Mouse (Mus musculus): Measurements from ENCODE around the gene Tmem30b. TPM values are rescaled to one million over a fixed set of nuclear protein-coding genes. Genes with fewer than 3 reads are reported as not detected.
"Not testable (repeated sequence)": the region's sequence is repeated elsewhere in the genome, so short reads cannot be mapped to it uniquely, and the experiment has no call there.

Tmem30b gene
- polyA plus RNA-seq, 1 experiment from 2014 or later, result 0.49 TPM

GRCm38 (mm10) chr12:73583318-73583717 lies 37.1 kb upstream of the Tmem30b start:
- no peak overlapping the region for H3K27ac ChIP-seq
- H3K9ac ChIP-seq, result no peak overlapping the region
- no peak for ATAC-seq (replicated peaks)
- no peaks in the 10 kb centered on the region for H3K36me3 ChIP-seq (replicated peaks)
- no peak overlapping the region for H3K4me3 ChIP-seq
- no peak overlapping the region for H3K4me2 ChIP-seq
- peaks cover 15% of the 10 kb centered on the region for H3K27me3 ChIP-seq (replicated peaks)
- WGBS, result 74% methylated on average over 9 of the region's 9 CpGs
- H3K4me1 ChIP-seq, result peaks cover 21% of the 10 kb centered on the region
- no peaks in the 10 kb centered on the region for H3K9me3 ChIP-seq

GRCm38 (mm10) chr12:73580811-73581210 lies 34.6 kb upstream of the Tmem30b start:
- Histone ChIP-seq H3K27me3 (replicated peaks) (peaks cover 6% of the 10 kb centered on the region), H3K4me3 (no peak overlapping the region), H3K9ac (no peak overlapping the region), H3K4me1 (peaks cover 16% of the 10 kb centered on the region), H3K9me3 (no peaks in the 10 kb centered on the region), H3K4me2 (no peak overlapping the region), H3K27ac (no peak overlapping the region), H3K36me3 (replicated peaks) (no peaks in the 10 kb centered on the region)
- no peak for ATAC-seq (replicated peaks)
- WGBS, result 80% methylated on average over 7 of the region's 7 CpGs

- Histone ChIP-seq H3K4me1 (no peaks in the 10 kb centered on the region), H3K27ac (no peak overlapping the region), H3K9me3 (no peaks in the 10 kb centered on the region), H3K4me2 (no peak overlapping the region), H3K27me3 (replicated peaks) (peaks cover 2% of the 10 kb centered on the region; the same call in 1 of the 2 replicates), H3K4me3 (no peak overlapping the region), H3K36me3 (replicated peaks) (no peaks in the 10 kb centered on the region), H3K9ac (no peak overlapping the region)
- WGBS, result 75% methylated on average over 6 of the region's 6 CpGs
- ATAC-seq (replicated peaks), result no peak
These were observed 31.9 kb upstream of the Tmem30b start for GRCm38 (mm10) chr12:73578141-73578540.

- H3K4me3 ChIP-seq, result no peak overlapping the region
- no peak overlapping the region for H3K27ac ChIP-seq
- 0 out of 2 replicates have a peak, but pooled peaks cover 2% of the 10 kb centered on the region for H3K27me3 ChIP-seq (replicated peaks)
- no peak for ATAC-seq (replicated peaks)
- WGBS, result 75% methylated on average over 15 of the region's 15 CpGs
- H3K36me3 ChIP-seq (replicated peaks), result no peaks in the 10 kb centered on the region
- H3K4me1 ChIP-seq, result no peaks in the 10 kb centered on the region
- H3K4me2 ChIP-seq, result no peak overlapping the region
- no peak overlapping the region for H3K9ac ChIP-seq
- no peaks in the 10 kb centered on the region for H3K9me3 ChIP-seq
These were observed 28.4 kb upstream of the Tmem30b start for GRCm38 (mm10) chr12:73574632-73575031.

- Histone ChIP-seq H3K9ac (no peak overlapping the region), H3K27ac (no peak overlapping the region), H3K4me2 (peak overlapping the region; percentile 65), H3K4me1 (no peaks in the 10 kb centered on the region), H3K36me3 (replicated peaks) (no peaks in the 10 kb centered on the region), H3K27me3 (replicated peaks) (no peaks in the 10 kb centered on the region), H3K4me3 (peak overlapping the region; percentile 38; the same call in 1 of the 2 replicates), H3K9me3 (no peaks in the 10 kb centered on the region)
- peak; percentile 60; the same call in 1 of the 2 replicates for ATAC-seq (replicated peaks)
- WGBS, result 66% methylated on average over 11 of the region's 11 CpGs
These were observed 19.4 kb upstream of the Tmem30b start for GRCm38 (mm10) chr12:73565620-73565969.

GRCm38 (mm10) chr12:73564795-73565619 lies 18.8 kb upstream of the Tmem30b start:
- ATAC-seq (replicated peaks), result peak; percentile 37; the same call in 1 of the 2 replicates
- Histone ChIP-seq H3K9ac (peak overlapping the region; percentile 40), H3K4me3 (peak overlapping the region; percentile 38), H3K4me1 (no peaks in the 10 kb centered on the region), H3K27ac (no peak overlapping the region), H3K4me2 (peak overlapping the region; percentile 65), H3K9me3 (no peaks in the 10 kb centered on the region), H3K36me3 (replicated peaks) (no peaks in the 10 kb centered on the region), H3K27me3 (replicated peaks) (no peaks in the 10 kb centered on the region)
- 15% methylated on average over 21 of the region's 21 CpGs for whole genome bisulfite sequencing

GRCm38 (mm10) chr12:73564176-73564575 lies 18.0 kb upstream of the Tmem30b start:
- no peak overlapping the region for H3K27ac ChIP-seq
- no peaks in the 10 kb centered on the region for H3K9me3 ChIP-seq
- H3K4me3 ChIP-seq, result no peak overlapping the region
- H3K9ac ChIP-seq, result no peak overlapping the region
- no peak overlapping the region for H3K4me2 ChIP-seq
- ATAC-seq (replicated peaks), result no peak
- H3K27me3 ChIP-seq (replicated peaks), result no peaks in the 10 kb centered on the region
- no peaks in the 10 kb centered on the region for H3K4me1 ChIP-seq
- no peaks in the 10 kb centered on the region for H3K36me3 ChIP-seq (replicated peaks)
- WGBS, result 11% methylated on average over 10 of the region's 10 CpGs

GRCm38 (mm10) chr12:73563122-73563521 lies 16.9 kb upstream of the Tmem30b start:
- H3K9me3 ChIP-seq; H3K27me3 ChIP-seq (replicated peaks); H3K9ac ChIP-seq; H3K36me3 ChIP-seq (replicated peaks); H3K4me2 ChIP-seq; H3K4me3 ChIP-seq; H3K27ac ChIP-seq; H3K4me1 ChIP-seq; ATAC-seq (replicated peaks): not testable (repeated sequence)
- WGBS, result 86% methylated on average over 6 of the region's 6 CpGs

GRCm38 (mm10) chr12:73560091-73560490 lies 13.9 kb upstream of the Tmem30b start:
- Histone ChIP-seq H3K9ac (no peak overlapping the region), H3K4me1 (no peaks in the 10 kb centered on the region), H3K27me3 (replicated peaks) (no peaks in the 10 kb centered on the region), H3K4me3 (no peak overlapping the region), H3K9me3 (no peaks in the 10 kb centered on the region), H3K4me2 (no peak overlapping the region), H3K36me3 (replicated peaks) (no peaks in the 10 kb centered on the region), H3K27ac (no peak overlapping the region)
- ATAC-seq (replicated peaks), result no peak
- 53% methylated on average over 7 of the region's 7 CpGs for WGBS

GRCm38 (mm10) chr12:73558525-73559195 lies 12.5 kb upstream of the Tmem30b start:
- no peak overlapping the region for H3K27ac ChIP-seq
- 0 out of 2 replicates have a peak, but pooled peaks cover 4% of the 10 kb centered on the region for H3K27me3 ChIP-seq (replicated peaks)
- H3K9me3 ChIP-seq, result no peaks in the 10 kb centered on the region
- H3K36me3 ChIP-seq (replicated peaks), result no peaks in the 10 kb centered on the region
- H3K4me2 ChIP-seq, result no peak overlapping the region
- ATAC-seq (replicated peaks), result no peak
- H3K9ac ChIP-seq, result no peak overlapping the region
- 92% methylated on average over 20 of the region's 20 CpGs for WGBS
- no peaks in the 10 kb centered on the region for H3K4me1 ChIP-seq
- H3K4me3 ChIP-seq, result no peak overlapping the region

- whole genome bisulfite sequencing, result 3% methylated on average over 5 of the region's 5 CpGs
- Histone ChIP-seq H3K36me3 (replicated peaks) (no peaks in the 10 kb centered on the region), H3K4me1 (no peaks in the 10 kb centered on the region), H3K9me3 (no peaks in the 10 kb centered on the region), H3K4me3 (no peak overlapping the region), H3K27ac (no peak overlapping the region), H3K9ac (no peak overlapping the region), H3K27me3 (replicated peaks) (peaks cover 18% of the 10 kb centered on the region), H3K4me2 (no peak overlapping the region)
- ATAC-seq (replicated peaks), result peak; percentile 50
These were observed 8.0 kb upstream of the Tmem30b start for GRCm38 (mm10) chr12:73554155-73554554.

GRCm38 (mm10) chr12:73548259-73548658 lies 2.1 kb upstream of the Tmem30b start:
- no peaks in the 10 kb centered on the region for H3K9me3 ChIP-seq
- no peak overlapping the region for H3K27ac ChIP-seq
- H3K4me1 ChIP-seq, result peaks cover 13% of the 10 kb centered on the region
- ATAC-seq (replicated peaks), result no peak
- H3K9ac ChIP-seq, result no peak overlapping the region
- no peaks in the 10 kb centered on the region for H3K36me3 ChIP-seq (replicated peaks)
- no peak overlapping the region for H3K4me3 ChIP-seq
- no peak overlapping the region for H3K4me2 ChIP-seq
- WGBS, result 78% methylated on average over 8 of the region's 8 CpGs
- H3K27me3 ChIP-seq (replicated peaks), result peaks cover 70% of the 10 kb centered on the region
